Mouse (Mus musculus): ENCODE data around the gene Sox5.

- TF ChIP-seq CTCF (IDR thresholded peaks at IDR 0.05; ENCODE audit: borderline replicate concordance, insufficient read depth, low read length): no peak
- no peak for TF ChIP-seq POLR2A (IDR thresholded peaks at IDR 0.05; ENCODE audit: low read depth, low read length)
These were observed 26.5 kb downstream of the Sox5 start for GRCm38 (mm10) chr6:144755304-144755703.

Measured in embryonic fibroblast, embryonic 13.5 days (primary cell).